Mouse (Mus musculus): ENCODE results near the gene St8sia1.

DNA sequence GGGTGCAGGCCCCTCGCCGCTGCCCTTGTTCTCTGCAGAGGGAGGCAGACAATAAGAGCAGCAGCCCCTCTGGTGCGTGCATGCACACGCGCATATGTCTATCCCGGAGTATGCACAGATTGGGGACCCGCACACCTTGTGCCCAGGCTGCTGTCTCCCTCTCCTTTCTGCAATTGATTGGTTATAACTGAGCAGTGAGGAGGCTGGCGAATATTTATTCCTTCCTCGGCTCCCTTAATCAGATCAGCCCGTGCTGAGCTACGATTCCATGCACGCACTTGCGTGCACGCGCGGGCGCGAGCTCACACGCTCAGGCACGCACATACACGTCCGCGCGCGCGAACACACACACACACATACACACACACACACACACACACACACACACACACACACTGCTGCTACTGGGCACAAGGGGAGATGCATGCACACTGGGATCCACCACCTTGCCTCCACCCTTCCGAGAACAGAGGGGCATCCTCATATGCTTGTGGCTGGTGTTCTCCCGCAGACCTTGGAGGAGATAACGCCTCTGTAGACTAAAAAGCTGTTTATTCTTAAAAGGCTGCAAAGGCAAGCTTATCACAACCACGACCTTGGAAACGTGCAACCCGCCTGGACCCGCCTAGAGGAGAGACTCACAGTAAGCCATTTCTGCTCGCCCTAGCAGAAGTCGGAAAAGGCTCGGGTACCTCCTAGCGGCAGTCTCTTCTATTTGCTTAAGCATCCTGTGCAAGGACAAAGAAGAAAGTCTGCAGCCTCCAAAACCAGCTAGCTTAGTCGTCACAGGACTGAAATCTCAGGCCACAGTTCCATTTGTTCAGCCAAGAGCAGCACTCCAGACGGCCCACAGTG is 506 bp upstream of the St8sia1 start:
- TF ChIP-seq GATA1 (IDR thresholded peaks at IDR 0.05; ENCODE audit: low read length) (no peak), TAL1 (IDR thresholded peaks at IDR 0.05; ENCODE audit: low read length) (no peak)
